Mouse (Mus musculus) cerebellum, adult 9-11 months (tissue): ENCODE results near the gene Hfe.
A peak's percentile ranks its signal among the peaks of the same experiment; 100 is the strongest.
"Not testable (repeated sequence)": the region's sequence is repeated elsewhere in the genome, so short reads cannot be mapped to it uniquely, and the experiment has no call there.

Source experiments
- DNase-seq: peaks from one replicate; pipeline ENCODE4 v3.0.0; 2022

The Hfe gene

GRCm38 (mm10) chr13:23743963-23744362, 33.3 kb upstream of the Hfe start:
- DNase-seq = no peak

- DNase-seq = no peak
Measured at GRCm38 (mm10) chr13:23743215-23743614, 32.6 kb upstream of the Hfe start.

- no peak for DNase-seq
Measured at GRCm38 (mm10) chr13:23742007-23742406, 31.4 kb upstream of the Hfe start.

GRCm38 (mm10) chr13:23740910-23741309, 30.3 kb upstream of the Hfe start:
- no peak for DNase-seq

- DNase-seq = no peak
Measured at GRCm38 (mm10) chr13:23740256-23740840, 29.7 kb upstream of the Hfe start.

GRCm38 (mm10) chr13:23739922-23740252, 29.2 kb upstream of the Hfe start:
- DNase-seq = no peak

GRCm38 (mm10) chr13:23739069-23739921, 28.6 kb upstream of the Hfe start:
- peak; percentile 95 for DNase-seq

GRCm38 (mm10) chr13:23738677-23739068, 28.0 kb upstream of the Hfe start, which contains the start of gene Hist1h1c:
Hist1h1c (plus strand) TSS chr13:23738808.
- DNase-seq = peak; percentile 85

GRCm38 (mm10) chr13:23738041-23738440, 27.4 kb upstream of the Hfe start:
- peak; percentile 24 for DNase-seq

- no peak for DNase-seq
Measured at GRCm38 (mm10) chr13:23737091-23737490, 26.4 kb upstream of the Hfe start.

GRCm38 (mm10) chr13:23732156-23732804, 21.6 kb upstream of the Hfe start:
- DNase-seq = no peak

- no peak for DNase-seq
Measured at GRCm38 (mm10) chr13:23730479-23730878, 19.8 kb upstream of the Hfe start.

- DNase-seq = no peak
Measured at GRCm38 (mm10) chr13:23729706-23730105, 19.1 kb upstream of the Hfe start.

GRCm38 (mm10) chr13:23729192-23729525, 18.5 kb upstream of the Hfe start:
- no peak for DNase-seq

- DNase-seq = no peak
Measured at GRCm38 (mm10) chr13:23728472-23729191, 18.0 kb upstream of the Hfe start.

GRCm38 (mm10) chr13:23725213-23725612, 14.6 kb upstream of the Hfe start:
- DNase-seq = no peak

GRCm38 (mm10) chr13:23724239-23724638, 13.6 kb upstream of the Hfe start:
- no peak for DNase-seq

GRCm38 (mm10) chr13:23717593-23718245, 7.1 kb upstream of the Hfe start:
- not testable (repeated sequence) for DNase-seq

GRCm38 (mm10) chr13:23717176-23717575, 6.5 kb upstream of the Hfe start:
- no peak for DNase-seq

- DNase-seq = no peak
Measured at GRCm38 (mm10) chr13:23716261-23717042, 5.8 kb upstream of the Hfe start.

- no peak for DNase-seq
Measured at GRCm38 (mm10) chr13:23709714-23710373, 810 bp downstream of the Hfe start.

- DNase-seq = no peak
Measured at GRCm38 (mm10) chr13:23708654-23709053, 2.0 kb downstream of the Hfe start.
